Mouse (Mus musculus): ENCODE measurements around the gene Ctdspl2. TPM values are rescaled to one million over a fixed set of nuclear protein-coding genes. Genes with fewer than 3 reads are reported as not detected.

Gene Ctdspl2
- polyA plus RNA-seq (2017; shearing (Covaris generic)): 10 to 100 TPM; 48.6 to 54.8 TPM

DNA sequence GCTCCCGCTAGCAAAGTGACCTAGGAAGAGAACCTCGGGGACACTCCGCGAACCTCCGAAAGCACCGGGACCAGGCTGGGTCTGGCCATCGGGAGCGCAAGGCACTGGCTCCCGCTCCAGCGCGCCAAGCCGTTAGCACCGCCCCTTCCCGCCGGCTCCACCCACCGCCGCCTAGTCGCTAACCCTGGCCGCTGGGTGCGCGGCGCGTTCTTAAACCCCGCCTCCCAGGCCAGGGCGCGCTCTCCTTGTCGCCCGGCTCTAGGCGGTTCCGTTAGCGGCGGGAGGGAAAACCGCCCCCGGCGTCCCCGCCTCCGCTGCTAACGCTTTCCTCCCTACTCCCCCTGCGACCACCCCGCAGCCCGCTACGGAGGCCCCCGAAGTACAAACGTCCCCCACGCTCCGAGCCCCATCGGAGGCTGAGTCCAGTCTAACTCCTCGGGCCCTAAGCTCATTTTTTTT lies at the start of gene Ctdspl2, which contains the start of gene Mageb3:
Gene Ctdspl2, plus strand, starts transcription at position 237 of the 459 bp plus-strand sequence.
Gene Mageb3, minus strand, starts transcription at position 328 of the 459 bp plus-strand sequence.

GRCm38 (mm10) chr2:122027862-122028755 lies 72.3 kb downstream of the Ctdspl2 start, which contains the start of gene Eif3j1:
Gene Eif3j1, plus strand, starts transcription at chr2:122028546.

Other genes with a start within 250 kb of the Ctdspl2 start
- 10 to 100 TPM in 1 of 2 experiments, under 1 TPM in 1; 0.71 to 12.4 TPM for gene Frmd5, start 148.9 kb upstream of the Ctdspl2 start, polyA plus RNA-seq (2017; shearing (Covaris generic))
- gene Casc4, start 89.0 kb upstream of the Ctdspl2 start, polyA plus RNA-seq (2017; shearing (Covaris generic)): 1 to 10 TPM; 5.6 to 6.6 TPM
- gene Mageb3, start 91 bp downstream of the Ctdspl2 start, polyA plus RNA-seq (2017; shearing (Covaris generic)): not detected
- 10 to 100 TPM; 10.2 to 11.2 TPM for gene Eif3j1, start 72.5 kb downstream of the Ctdspl2 start, polyA plus RNA-seq (2017; shearing (Covaris generic))
- 10 to 100 TPM in 1 of 2 experiments, 1 to 10 TPM in 1; 8.8 to 18.1 TPM for gene Spg11, start 162.4 kb downstream of the Ctdspl2 start, polyA plus RNA-seq (2017; shearing (Covaris generic))
- over 10,000 TPM in 1 of 2 experiments, 1,000 to 10,000 TPM in 1; 7,428 to 10,506 TPM for gene B2m, start 191.7 kb downstream of the Ctdspl2 start, polyA plus RNA-seq (2017; shearing (Covaris generic))
- gene Trim69, start 204.7 kb downstream of the Ctdspl2 start, polyA plus RNA-seq (2017; shearing (Covaris generic)): under 1 TPM; 0.30 to 0.60 TPM
- gene Patl2, start 230.2 kb downstream of the Ctdspl2 start, polyA plus RNA-seq (2017; shearing (Covaris generic)): 1 to 10 TPM in 1 of 2 experiments, under 1 TPM in 1; 0.63 to 6.6 TPM
- gene Terb2, start 230.3 kb downstream of the Ctdspl2 start, polyA plus RNA-seq (2017; shearing (Covaris generic)): under 1 TPM in 1 of 2 experiments, not detected in 1; 0.50 TPM